Mouse (Mus musculus) neural tube, embryonic 15.5 days (tissue): ENCODE results near the gene Olfr721-ps1. TPM values are rescaled to one million over a fixed set of nuclear protein-coding genes. Genes with fewer than 3 reads are reported as not detected.

Experiments used
- polyA plus RNA-seq: library from polyadenylated mRNA; unstranded; fragments of >200 nt; fragmentation: Nextera tagmentation; extraction: Ambion mirVana; gene quantifications from 2 replicates; pipeline ENCODE4 v1.2.1, GENCODE M21; 2015

The Olfr721-ps1 gene
- polyA plus RNA-seq, 1 experiment from 2014 or later, result not detected

Other genes with a start within 250 kb of the Olfr721-ps1 start
- gene Olfr720, start 214.5 kb upstream of the Olfr721-ps1 start, polyA plus RNA-seq, result not detected in 2 replicates
- 0.04 TPM in 1 of 2 replicates, not detected in the other for gene Olfr31, start 78.5 kb upstream of the Olfr721-ps1 start, polyA plus RNA-seq
- gene Il3ra, start 55.0 kb upstream of the Olfr721-ps1 start, polyA plus RNA-seq, result 2.9 and 4.3 TPM in 2 replicates